Mouse (Mus musculus): ENCODE results near the gene Nup62. TPM values are rescaled to one million over a fixed set of nuclear protein-coding genes. Genes with fewer than 3 reads are reported as not detected.

The Nup62 gene
- polyA plus RNA-seq, 1 experiment from 2014 or later, result 169 TPM

DNA sequence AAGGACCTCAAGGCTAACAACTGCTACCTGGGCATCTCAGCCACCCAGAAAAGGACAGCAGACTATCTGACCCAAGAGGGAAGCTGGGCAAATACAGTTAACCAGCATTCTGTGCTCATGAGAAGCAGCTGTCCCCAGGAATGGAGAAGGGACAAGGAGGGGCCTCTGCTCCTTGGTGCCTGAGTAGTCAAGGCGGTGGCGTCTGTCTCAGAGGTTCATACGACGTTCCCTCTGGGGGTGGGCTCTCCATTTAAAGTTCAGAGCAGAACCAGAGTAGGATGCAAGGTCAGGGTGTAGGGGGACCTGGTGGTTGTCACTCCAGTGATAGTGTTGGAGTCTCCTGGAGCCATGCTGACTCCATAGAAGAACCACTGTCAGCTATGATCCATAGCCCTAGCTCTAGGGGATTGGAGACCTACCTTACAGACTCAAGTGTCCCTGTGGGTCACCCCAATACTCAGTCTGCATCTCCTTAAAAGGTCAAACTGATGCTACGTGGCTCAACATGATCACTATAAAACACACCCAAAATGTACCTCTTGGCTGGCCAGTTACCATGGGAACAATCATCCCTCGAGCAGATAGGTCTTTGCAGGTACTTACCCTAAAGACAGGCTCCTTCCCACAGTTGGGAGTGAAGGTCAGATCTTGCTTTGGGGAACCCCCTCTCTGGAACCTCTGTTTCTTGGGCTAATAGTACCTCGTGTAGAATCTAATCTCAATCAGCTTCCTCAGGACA is 4.9 kb upstream of the Nup62 start:
- no peaks in the 10 kb centered on the region for H3K9me3 ChIP-seq
- DNase-seq (ENCODE audit: low spot score), result no peak
- peaks cover 43% of the 10 kb centered on the region for H3K36me3 ChIP-seq (replicated peaks)
- H3K27ac ChIP-seq (replicated peaks), result no peak overlapping the region
- no peaks in the 10 kb centered on the region for H3K27me3 ChIP-seq (replicated peaks; ENCODE audit: low read depth, poor library complexity, severe bottlenecking)
- H3K4me1 ChIP-seq, result peaks cover 11% of the 10 kb centered on the region
- H3K4me3 ChIP-seq, result no peak overlapping the region
- WGBS, result 89% methylated on average over 7 of the region's 7 CpGs

DNA sequence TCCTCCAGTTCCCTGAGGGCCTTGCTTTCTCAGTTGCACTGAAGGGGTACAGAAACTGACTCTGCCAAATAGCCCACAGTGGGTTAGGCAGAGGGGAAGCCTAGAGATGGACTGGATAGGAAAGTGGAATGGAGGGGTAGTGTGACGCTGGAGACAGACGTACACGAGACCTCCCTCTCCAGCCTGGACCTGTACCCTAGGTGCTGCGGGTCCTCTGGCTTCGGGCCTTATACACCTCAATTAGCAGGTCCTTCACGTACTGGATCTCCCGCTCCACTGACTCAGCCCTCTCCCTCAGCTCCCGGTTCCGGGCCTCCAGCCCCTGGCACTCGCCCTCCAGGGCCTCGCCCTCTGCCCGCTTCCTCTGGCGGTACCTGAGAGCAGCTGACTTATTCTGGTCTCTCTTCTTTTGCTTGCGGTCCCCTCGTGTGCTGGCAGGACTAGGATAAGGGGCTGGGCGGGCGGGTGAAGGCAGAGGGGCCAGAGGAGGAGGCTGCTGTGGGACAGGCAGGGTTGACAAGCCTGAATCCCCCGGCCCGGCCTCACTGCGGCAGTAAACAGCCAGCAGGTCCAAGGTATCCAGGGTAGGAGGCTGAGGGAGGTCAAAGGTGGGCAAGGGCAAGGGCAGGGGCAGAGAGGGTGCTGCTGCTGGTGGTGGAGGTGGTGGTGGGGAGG is 3.1 kb upstream of the Nup62 start:
- no peak for DNase-seq (ENCODE audit: low spot score)
- Histone ChIP-seq H3K4me3 (peak overlapping the region; percentile 9; the same call in 1 of the 2 replicates), H3K36me3 (replicated peaks) (peaks cover 43% of the 10 kb centered on the region), H3K27me3 (replicated peaks; ENCODE audit: low read depth, poor library complexity, severe bottlenecking) (no peaks in the 10 kb centered on the region), H3K4me1 (peaks cover 19% of the 10 kb centered on the region), H3K9me3 (no peaks in the 10 kb centered on the region), H3K27ac (replicated peaks) (no peak overlapping the region)
- 92% methylated on average over 20 of the region's 20 CpGs for WGBS

DNA sequence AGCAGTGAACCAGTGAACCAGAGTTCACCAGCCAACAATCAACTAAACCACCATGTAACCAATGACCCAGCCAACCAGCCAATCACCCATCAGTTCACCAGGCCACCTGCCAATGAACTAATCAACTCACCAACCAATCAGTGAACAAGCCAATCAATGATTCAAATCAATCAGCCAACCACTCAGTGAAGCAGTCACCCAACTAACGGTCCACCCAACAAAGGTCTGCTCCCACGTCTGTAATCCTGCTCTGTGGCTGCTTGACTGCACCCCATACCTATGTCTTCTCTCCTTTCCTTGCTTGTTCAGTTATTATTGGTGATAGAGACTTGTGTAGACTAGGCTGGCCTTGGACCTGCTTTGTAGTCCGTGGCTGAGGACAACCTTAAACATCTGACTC is 1.9 kb upstream of the Nup62 start:
- H3K36me3 ChIP-seq (replicated peaks), result peaks cover 53% of the 10 kb centered on the region
- 87% methylated on average over 3 of the region's 3 CpGs for WGBS
- H3K27me3 ChIP-seq (replicated peaks; ENCODE audit: low read depth, poor library complexity, severe bottlenecking), result no peaks in the 10 kb centered on the region
- DNase-seq (ENCODE audit: low spot score), result no peak
- no peak overlapping the region for H3K27ac ChIP-seq (replicated peaks)
- H3K9me3 ChIP-seq, result no peaks in the 10 kb centered on the region
- H3K4me1 ChIP-seq, result peaks cover 31% of the 10 kb centered on the region
- no peak overlapping the region for H3K4me3 ChIP-seq

DNA sequence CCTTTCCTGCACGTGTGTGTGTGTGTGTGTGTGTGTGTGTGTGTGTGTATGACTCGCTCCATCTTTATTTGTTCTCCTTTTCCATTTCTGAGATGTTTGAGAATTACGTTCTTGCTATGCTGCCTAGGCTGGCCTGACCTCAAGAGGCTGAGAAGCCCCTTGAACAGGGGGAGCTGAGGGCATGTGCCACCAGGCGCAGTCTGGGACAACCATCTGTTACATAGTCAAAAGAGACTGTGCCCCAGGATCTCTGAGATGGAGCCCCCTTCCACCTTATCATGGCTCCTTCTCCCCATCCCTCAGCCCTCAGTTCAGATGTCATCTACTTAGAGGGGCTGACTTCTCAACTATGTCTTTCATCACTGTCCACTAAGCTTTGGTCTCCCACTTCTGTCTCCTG is 1.5 kb upstream of the Nup62 start:
- H3K27me3 ChIP-seq (replicated peaks; ENCODE audit: low read depth, poor library complexity, severe bottlenecking), result no peaks in the 10 kb centered on the region

DNA sequence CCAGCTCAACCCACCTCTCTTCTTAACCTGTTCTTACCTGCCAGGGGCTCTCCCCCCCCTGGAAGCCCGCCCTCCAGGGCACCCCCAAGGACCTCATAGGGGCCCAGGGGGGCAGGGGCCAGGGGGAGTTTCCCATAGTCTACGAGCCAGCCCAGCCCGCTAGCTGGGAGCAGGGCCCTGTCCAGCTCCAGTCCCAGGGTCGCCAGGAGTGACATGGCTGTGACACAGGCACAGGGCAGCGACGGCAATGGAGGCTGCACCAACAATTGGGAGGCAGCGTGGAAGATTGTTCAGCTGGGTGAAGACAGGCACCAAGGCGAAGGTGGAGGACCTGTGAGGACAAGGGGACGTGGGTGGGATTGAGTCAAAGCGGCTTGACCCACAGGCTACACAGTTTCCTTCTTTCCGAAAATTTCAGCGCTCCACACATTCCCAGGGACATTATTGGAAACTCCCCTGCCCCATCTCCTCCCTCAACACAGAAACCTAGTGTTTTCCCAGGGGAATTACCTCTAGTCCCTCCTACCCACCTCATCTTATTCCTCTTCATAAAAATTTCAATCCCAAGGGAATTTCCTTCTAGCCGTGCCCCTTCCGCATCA is 835 bp upstream of the Nup62 start:
- 28% methylated on average over 14 of the region's 14 CpGs for whole genome bisulfite sequencing
- no peak for DNase-seq (ENCODE audit: low spot score)
- Histone ChIP-seq H3K27ac (replicated peaks) (peak overlapping the region; percentile 99), H3K27me3 (replicated peaks; ENCODE audit: low read depth, poor library complexity, severe bottlenecking) (no peaks in the 10 kb centered on the region), H3K4me1 (peaks cover 42% of the 10 kb centered on the region), H3K36me3 (replicated peaks) (peaks cover 64% of the 10 kb centered on the region), H3K4me3 (peak overlapping the region; percentile 77), H3K9me3 (no peaks in the 10 kb centered on the region)

More for the DNA sequence above, 1.5 kb upstream of the Nup62 start:
- Histone ChIP-seq H3K9me3 (no peaks in the 10 kb centered on the region), H3K27ac (replicated peaks) (0 out of 2 replicates have a peak overlapping the region, but pooled peaks have one; percentile 99), H3K36me3 (replicated peaks) (peaks cover 57% of the 10 kb centered on the region), H3K4me1 (peaks cover 35% of the 10 kb centered on the region), H3K4me3 (peak overlapping the region; percentile 77; the same call in 1 of the 2 replicates)
- DNase-seq (ENCODE audit: low spot score), result no peak
- WGBS, result 92% methylated on average over 4 of the region's 4 CpGs

DNA sequence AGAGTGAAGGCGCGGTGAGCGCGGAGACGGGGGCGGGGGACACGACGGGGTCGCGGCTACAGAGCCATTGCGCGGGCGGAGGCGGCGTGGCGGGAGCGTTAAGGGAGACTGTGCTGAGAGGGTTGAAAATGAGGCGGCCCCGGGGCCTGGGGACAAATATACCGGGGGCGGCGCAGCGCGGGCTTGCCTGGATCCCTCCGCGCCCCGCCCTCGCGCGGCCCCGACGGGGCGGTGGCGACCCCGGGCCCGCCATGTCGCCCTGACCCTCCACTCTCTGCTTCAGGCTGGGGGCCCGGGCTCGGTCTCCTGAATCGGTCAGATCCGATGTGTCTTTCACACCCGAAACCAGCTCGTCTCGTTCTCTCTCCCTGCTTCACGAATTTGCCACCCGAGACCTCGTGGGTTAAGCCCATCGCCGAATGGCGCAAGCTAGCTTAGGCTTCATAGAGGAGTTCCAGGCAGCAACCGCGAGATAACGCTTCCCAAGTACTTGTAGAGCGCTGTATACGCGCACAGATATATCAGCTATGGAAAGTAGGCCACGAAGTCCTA is 658 bp downstream of the Nup62 start, which contains the start of gene Atf5:
Gene Atf5, minus strand, starts transcription at position 189 of the 552 bp plus-strand sequence.
- WGBS, result under 1% methylated on average over 56 of the region's 57 CpGs
- no peak for DNase-seq (ENCODE audit: low spot score)
- Histone ChIP-seq H3K4me1 (peaks cover 49% of the 10 kb centered on the region), H3K36me3 (replicated peaks) (peaks cover 63% of the 10 kb centered on the region), H3K9me3 (no peaks in the 10 kb centered on the region), H3K4me3 (peak within 1 kb of the TSS; percentile 77), H3K27ac (replicated peaks) (peak within 1 kb of the TSS; percentile 99), H3K27me3 (replicated peaks; ENCODE audit: low read depth, poor library complexity, severe bottlenecking) (no peaks in the 10 kb centered on the region)

DNA sequence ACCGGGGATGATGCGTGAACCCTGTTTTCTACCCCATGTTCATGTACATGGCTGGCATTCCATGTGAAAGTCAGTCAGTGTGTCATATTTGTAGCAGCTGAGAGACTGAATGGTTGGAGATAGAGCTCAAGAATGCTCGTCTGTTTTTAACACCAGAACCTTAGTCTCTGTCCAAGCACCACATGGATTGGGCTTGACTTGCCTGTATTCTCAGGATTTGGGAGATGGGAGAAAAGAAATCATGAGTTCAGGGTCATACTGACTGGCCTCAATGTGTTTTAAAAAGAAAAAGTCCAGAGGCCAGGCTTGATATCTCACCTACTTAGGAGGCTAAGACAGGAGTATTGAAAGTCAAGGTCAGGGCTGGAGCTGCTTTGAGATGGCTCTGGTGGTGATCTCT is 1.6 kb downstream of the Nup62 start:
- Histone ChIP-seq H3K4me1 (peaks cover 53% of the 10 kb centered on the region), H3K36me3 (replicated peaks) (peaks cover 60% of the 10 kb centered on the region), H3K27ac (replicated peaks) (peak overlapping the region; percentile 99), H3K4me3 (peak overlapping the region; percentile 77), H3K9me3 (no peaks in the 10 kb centered on the region), H3K27me3 (replicated peaks; ENCODE audit: low read depth, poor library complexity, severe bottlenecking) (no peaks in the 10 kb centered on the region)
- 37% methylated on average over 3 of the region's 3 CpGs for WGBS
- no peak for DNase-seq (ENCODE audit: low spot score)

DNA sequence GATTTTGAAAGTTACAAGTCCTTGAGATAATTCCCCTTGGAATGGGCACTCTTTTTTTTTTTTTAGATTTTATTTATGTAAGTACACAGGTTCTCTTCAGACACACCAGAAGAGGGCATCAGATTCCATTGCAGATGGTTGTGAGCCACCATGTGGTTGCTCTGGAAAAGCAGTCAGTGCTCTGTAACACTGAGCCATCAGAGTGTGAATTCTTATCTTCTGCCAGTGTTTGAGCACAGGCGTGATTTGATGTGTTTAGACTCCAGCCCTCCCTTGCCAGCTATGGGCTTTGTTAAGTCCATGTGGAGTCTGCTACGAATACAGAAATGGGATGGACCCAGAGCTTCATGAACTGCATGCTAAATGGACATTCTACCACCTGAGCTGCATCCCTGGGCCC is 2.3 kb downstream of the Nup62 start:
- H3K27ac ChIP-seq (replicated peaks), result peak overlapping the region; percentile 10; the same call in 1 of the 2 replicates
- WGBS, result 53% methylated on average over 2 of the region's 2 CpGs
- DNase-seq (ENCODE audit: low spot score), result no peak

DNA sequence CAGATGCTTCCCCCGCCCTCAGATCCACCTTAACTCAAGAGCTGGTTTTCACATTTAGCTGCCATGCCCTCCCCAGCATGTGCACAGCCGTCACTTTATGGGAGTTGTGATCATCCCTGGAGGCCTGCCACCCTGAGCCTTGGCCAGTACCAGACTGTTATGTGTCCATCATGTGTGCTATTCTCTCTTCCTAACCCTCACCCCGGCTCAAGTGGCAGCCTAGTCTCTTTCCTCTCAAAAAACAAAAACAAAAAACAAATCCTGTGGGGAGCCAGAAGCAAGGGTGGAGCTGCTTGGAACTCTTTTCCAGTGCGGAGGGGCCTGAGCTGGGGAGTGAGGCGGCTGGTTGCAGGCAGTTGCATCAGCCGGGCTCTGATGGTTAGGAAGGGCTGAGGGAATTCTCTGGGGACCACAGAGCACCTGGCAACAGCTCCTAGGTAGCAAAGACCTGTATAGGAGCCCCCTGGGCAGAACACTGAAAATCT is 2.9 kb downstream of the Nup62 start:
- no peak for DNase-seq (ENCODE audit: low spot score)
- Histone ChIP-seq H3K4me1 (peaks cover 64% of the 10 kb centered on the region), H3K27ac (replicated peaks) (peak overlapping the region; percentile 27; the same call in 1 of the 2 replicates), H3K27me3 (replicated peaks; ENCODE audit: low read depth, poor library complexity, severe bottlenecking) (no peaks in the 10 kb centered on the region), H3K9me3 (no peaks in the 10 kb centered on the region), H3K4me3 (peak overlapping the region; percentile 77), H3K36me3 (replicated peaks) (peaks cover 49% of the 10 kb centered on the region)
- 51% methylated on average over 6 of the region's 6 CpGs for WGBS

More for the DNA sequence above, 2.3 kb downstream of the Nup62 start:
- Histone ChIP-seq H3K27me3 (replicated peaks; ENCODE audit: low read depth, poor library complexity, severe bottlenecking) (no peaks in the 10 kb centered on the region), H3K4me3 (peak overlapping the region; percentile 77), H3K4me1 (peaks cover 57% of the 10 kb centered on the region), H3K9me3 (no peaks in the 10 kb centered on the region), H3K36me3 (replicated peaks) (peaks cover 55% of the 10 kb centered on the region)

DNA sequence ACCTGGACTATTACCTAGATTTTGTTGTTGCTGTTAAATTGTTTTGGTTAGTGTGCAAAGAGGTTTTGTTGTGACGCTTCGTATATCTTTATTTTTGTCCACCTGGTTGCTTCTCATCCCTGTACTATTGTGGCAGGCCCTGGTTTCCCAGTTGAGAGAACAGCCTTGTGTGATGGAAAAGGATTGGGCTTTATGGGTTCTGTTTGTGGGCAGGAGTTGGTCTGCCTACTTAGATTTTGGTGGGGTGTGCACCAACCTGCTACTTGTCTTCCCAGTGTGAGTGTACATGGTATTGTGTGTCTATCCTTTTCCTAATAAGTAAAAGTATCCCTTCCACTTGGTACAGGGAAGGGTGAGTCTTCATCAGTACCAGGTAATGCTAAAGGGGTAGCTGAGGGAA is 3.5 kb downstream of the Nup62 start:
- Histone ChIP-seq H3K27ac (replicated peaks) (no peak overlapping the region), H3K36me3 (replicated peaks) (peaks cover 43% of the 10 kb centered on the region), H3K9me3 (no peaks in the 10 kb centered on the region), H3K4me1 (peaks cover 66% of the 10 kb centered on the region), H3K27me3 (replicated peaks; ENCODE audit: low read depth, poor library complexity, severe bottlenecking) (no peaks in the 10 kb centered on the region), H3K4me3 (peak overlapping the region; percentile 77)
- DNase-seq (ENCODE audit: low spot score), result no peak
- WGBS, result 94% methylated on average over 2 of the region's 2 CpGs

DNA sequence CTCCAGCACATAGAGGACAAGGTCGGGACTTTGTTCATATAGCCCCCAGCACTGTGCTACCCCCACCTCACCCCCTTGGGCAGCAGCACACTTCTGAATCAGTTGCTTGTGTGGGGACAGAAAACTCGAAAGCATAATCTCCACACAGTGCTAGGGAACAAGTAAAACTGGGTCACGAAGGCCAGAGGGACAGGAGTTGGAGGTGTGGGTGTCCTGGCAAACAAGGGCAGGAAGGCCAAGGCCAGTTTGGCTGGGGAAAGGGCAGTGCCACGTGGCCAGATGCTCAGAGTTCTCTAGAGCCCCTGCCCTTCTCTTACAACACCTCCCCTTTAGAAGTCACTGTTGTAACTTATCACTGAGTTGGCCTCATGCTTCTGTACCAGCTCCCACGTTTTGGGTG is 4.0 kb downstream of the Nup62 start:
- peak overlapping the region; percentile 77; the same call in 1 of the 2 replicates for H3K4me3 ChIP-seq
- H3K4me1 ChIP-seq, result peaks cover 66% of the 10 kb centered on the region
- peaks cover 39% of the 10 kb centered on the region for H3K36me3 ChIP-seq (replicated peaks)
- H3K27me3 ChIP-seq (replicated peaks; ENCODE audit: low read depth, poor library complexity, severe bottlenecking), result no peaks in the 10 kb centered on the region
- no peaks in the 10 kb centered on the region for H3K9me3 ChIP-seq
- no peak for DNase-seq (ENCODE audit: low spot score)
- 71% methylated on average over 5 of the region's 5 CpGs for WGBS
- no peak overlapping the region for H3K27ac ChIP-seq (replicated peaks)

DNA sequence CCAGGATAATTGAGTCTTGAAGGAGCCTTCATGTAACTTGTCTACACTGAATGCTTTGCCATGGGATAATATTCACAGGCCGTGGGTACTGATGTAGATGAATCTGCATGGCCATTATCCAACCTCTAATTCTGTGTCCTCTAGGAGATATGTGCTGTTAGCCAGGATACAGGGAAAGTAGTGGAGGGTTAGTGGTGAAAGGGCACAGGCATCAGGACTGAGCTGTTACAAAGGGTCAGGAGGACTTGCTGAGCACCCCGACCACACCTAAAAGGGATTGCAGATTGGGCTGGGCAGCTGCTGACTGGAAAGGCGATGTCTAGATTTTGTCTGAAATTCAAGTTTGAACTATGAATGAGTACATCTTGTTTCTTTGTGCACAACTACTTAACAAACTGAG is 4.6 kb downstream of the Nup62 start:
- Histone ChIP-seq H3K27ac (replicated peaks) (no peak overlapping the region), H3K27me3 (replicated peaks; ENCODE audit: low read depth, poor library complexity, severe bottlenecking) (no peaks in the 10 kb centered on the region), H3K4me1 (peaks cover 60% of the 10 kb centered on the region), H3K9me3 (no peaks in the 10 kb centered on the region), H3K36me3 (replicated peaks) (peaks cover 43% of the 10 kb centered on the region), H3K4me3 (0 out of 2 replicates have a peak overlapping the region, but pooled peaks have one; percentile 77)
- 89% methylated on average over 3 of the region's 3 CpGs for WGBS
- DNase-seq (ENCODE audit: low spot score), result no peak
